Mouse (Mus musculus) hematopoietic stem cell, adult 5-6 weeks (primary cell): ENCODE measurements around the gene Dnm2. TPM values are rescaled to one million over a fixed set of nuclear protein-coding genes. Genes with fewer than 3 reads are reported as not detected.
"Not testable (repeated sequence)": the region's sequence is repeated elsewhere in the genome, so short reads cannot be mapped to it uniquely, and the experiment has no call there.

Source experiments
- ATAC-seq, 2 experiments: fragments of 125-278 bp in 1 of 2; replicated peaks in 1 of 2; 2 replicates each; pipeline ENCODE4 v1.8.0; 2016 to 2017; ENCODE audit warnings: inconsistent platforms in 2 of 2, mild to moderate bottlenecking in 2 of 2, moderate number of reproducible peaks in 2 of 2, low read depth in 1 of 2, moderate TSS enrichment in 1 of 2; ENCODE audit not compliant: low FRiP score in 2 of 2, poor library complexity in 2 of 2, severe bottlenecking in 2 of 2, insufficient read depth in 1 of 2, low TSS enrichment in 1 of 2
- total RNA-seq: library from RNA; stranded (forward); fragments of 172-1452, 232-1000 nt; gene quantifications from 2 replicates; pipeline ENCODE4 v1.2.3, GENCODE M21; 2017

Gene Dnm2
- total RNA-seq, 1 experiment from 2014 or later: 80.9 TPM

- no peak for ATAC-seq
Measured at GRCm38 (mm10) chr9:21472913-21473312, 48.2 kb downstream of the Dnm2 start.

- ATAC-seq: no peak
Measured at GRCm38 (mm10) chr9:21477707-21478106, 53.0 kb downstream of the Dnm2 start.

- no peak for ATAC-seq
Measured at GRCm38 (mm10) chr9:21484065-21484464, 59.4 kb downstream of the Dnm2 start.

GRCm38 (mm10) chr9:21488246-21488645, 63.5 kb downstream of the Dnm2 start:
- ATAC-seq: not testable (repeated sequence)

GRCm38 (mm10) chr9:21490696-21491095, 66.0 kb downstream of the Dnm2 start:
- ATAC-seq: no peak

- no peak for ATAC-seq
Measured at GRCm38 (mm10) chr9:21493907-21494306, 69.2 kb downstream of the Dnm2 start.

GRCm38 (mm10) chr9:21494726-21495125, 70.0 kb downstream of the Dnm2 start:
- no peak for ATAC-seq

GRCm38 (mm10) chr9:21496308-21497049, 71.8 kb downstream of the Dnm2 start:
- no peak for ATAC-seq

GRCm38 (mm10) chr9:21497050-21497542, 72.4 kb downstream of the Dnm2 start:
- ATAC-seq: no peak

- no peak for ATAC-seq
Measured at GRCm38 (mm10) chr9:21497664-21498063, 73.0 kb downstream of the Dnm2 start.

- ATAC-seq: no peak
Measured at GRCm38 (mm10) chr9:21498284-21498902, 73.7 kb downstream of the Dnm2 start.

- no peak for ATAC-seq
Measured at GRCm38 (mm10) chr9:21503352-21503751, 78.6 kb downstream of the Dnm2 start.

GRCm38 (mm10) chr9:21505767-21506166, 81.1 kb downstream of the Dnm2 start:
- no peak for ATAC-seq

GRCm38 (mm10) chr9:21507753-21508430, 83.2 kb downstream of the Dnm2 start:
- no peak for ATAC-seq

- ATAC-seq: no peak
Measured at GRCm38 (mm10) chr9:21508871-21509404, 84.2 kb downstream of the Dnm2 start.

GRCm38 (mm10) chr9:21509772-21510688, 85.3 kb downstream of the Dnm2 start, which contains the start of gene Tmed1:
TSS of gene Tmed1 (minus strand) at chr9:21510252.
- peak; percentile 90 to 92 for ATAC-seq

GRCm38 (mm10) chr9:21510689-21511015, 85.9 kb downstream of the Dnm2 start:
- ATAC-seq: peak in 1 of 2 experiments; percentile 6; a peak in 1 of 4 replicates
